Mouse (Mus musculus): ENCODE measurements around the gene Atp5f1. TPM values are rescaled to one million over a fixed set of nuclear protein-coding genes. Genes with fewer than 3 reads are reported as not detected.
"Not testable (repeated sequence)": the region's sequence is repeated elsewhere in the genome, so short reads cannot be mapped to it uniquely, and the experiment has no call there.

Atp5f1 gene
- polyA plus RNA-seq, 1 experiment: 309 TPM

DNA sequence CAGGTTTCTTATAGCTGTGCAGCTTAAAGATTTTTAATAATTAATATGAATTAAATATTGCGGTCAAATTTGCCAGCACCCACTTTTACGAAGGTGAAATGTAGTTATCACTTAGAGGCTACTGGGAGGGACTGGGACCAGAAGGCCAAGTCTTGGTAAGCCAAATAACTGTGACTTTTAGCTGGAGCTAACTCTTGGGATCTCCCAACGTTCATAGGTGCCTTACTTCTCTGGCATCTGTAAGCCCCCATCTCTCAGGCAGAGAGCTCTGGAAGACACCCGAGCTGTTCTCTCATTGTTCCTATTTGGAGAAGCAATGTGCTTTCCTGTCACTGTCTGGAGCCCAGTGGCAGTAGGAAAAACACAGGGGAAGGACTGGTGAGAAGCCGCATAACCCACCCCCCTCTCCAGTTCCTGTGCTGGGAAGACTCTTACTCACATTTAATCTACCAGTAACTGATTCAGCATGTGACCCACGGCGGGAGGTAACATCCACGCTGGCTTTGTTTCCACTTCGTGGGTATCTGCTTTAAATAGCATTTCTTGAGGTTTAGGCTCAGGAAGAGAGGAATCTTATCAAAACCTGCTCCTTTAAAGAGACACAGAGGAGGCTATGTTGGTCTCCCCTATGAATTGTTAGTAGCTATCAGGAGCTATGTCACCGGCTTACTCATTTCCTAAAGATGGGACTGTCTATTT is 42.1 kb downstream of the Atp5f1 start:
- Histone ChIP-seq H3K27ac (ENCODE audit: insufficient read depth, low read length) (no peak overlapping the region), H3K4me1 (ENCODE audit: control insufficient read depth, insufficient read depth, low read length) (no peaks in the 10 kb centered on the region; the same call in 1 of the 2 replicates), H3K4me3 (ENCODE audit: insufficient read depth, low read length) (no peak overlapping the region)
- TF ChIP-seq POLR2A (IDR thresholded peaks at IDR 0.05; ENCODE audit: extremely low read depth, insufficient read depth, low read length) (no peak), CTCF (IDR thresholded peaks at IDR 0.05; ENCODE audit: extremely low read depth, insufficient read depth, low read length) (no peak)

DNA sequence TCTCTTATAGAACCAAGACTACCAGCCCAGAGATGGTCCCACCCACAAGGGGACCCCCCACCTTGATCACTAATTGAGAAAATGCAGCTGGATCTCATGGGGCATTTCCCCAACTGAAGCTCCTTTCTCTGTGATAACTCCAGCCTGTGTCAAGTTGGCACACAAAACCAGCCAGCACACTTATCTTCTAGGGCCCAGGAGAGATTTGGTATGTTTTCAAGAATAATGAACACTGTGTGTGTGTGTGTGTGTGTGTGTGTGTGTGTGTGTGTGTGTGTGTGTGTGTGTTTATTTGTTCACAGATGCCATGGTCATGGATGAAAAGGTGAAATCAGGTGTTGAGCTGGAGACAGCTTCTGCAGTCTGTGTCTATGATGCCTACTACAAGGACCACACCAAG is 43.4 kb downstream of the Atp5f1 start:
- not testable (repeated sequence) for H3K27ac ChIP-seq (ENCODE audit: insufficient read depth, low read length); H3K4me3 ChIP-seq (ENCODE audit: insufficient read depth, low read length); H3K4me1 ChIP-seq (ENCODE audit: control insufficient read depth, insufficient read depth, low read length)

DNA sequence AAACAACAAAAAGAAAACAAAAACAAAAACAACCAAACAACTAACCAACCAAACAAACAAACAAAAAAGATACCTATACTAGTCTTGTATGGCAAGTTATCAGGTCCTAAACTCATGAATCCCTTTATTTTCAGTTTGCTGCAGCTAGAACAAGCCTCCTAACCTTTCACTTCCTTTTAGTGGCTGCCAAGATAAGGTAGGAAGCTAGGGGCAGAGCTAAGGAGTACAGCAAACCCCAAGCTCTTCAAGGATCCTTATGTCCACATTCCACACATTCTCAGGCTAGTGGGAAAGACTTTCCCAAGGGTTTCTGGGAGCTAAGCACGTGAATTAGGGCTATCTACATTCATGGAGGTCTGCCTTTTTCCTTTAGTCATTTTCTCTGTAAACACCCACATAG is 44.6 kb downstream of the Atp5f1 start:
- no peaks in the 10 kb centered on the region; the same call in 1 of the 2 replicates for H3K4me1 ChIP-seq (ENCODE audit: control insufficient read depth, insufficient read depth, low read length)
- TF ChIP-seq POLR2A (IDR thresholded peaks at IDR 0.05; ENCODE audit: extremely low read depth, insufficient read depth, low read length): no peak
- TF ChIP-seq CTCF (IDR thresholded peaks at IDR 0.05; ENCODE audit: extremely low read depth, insufficient read depth, low read length): no peak
- H3K4me3 ChIP-seq (ENCODE audit: insufficient read depth, low read length): no peak overlapping the region
- H3K27ac ChIP-seq (ENCODE audit: insufficient read depth, low read length): no peak overlapping the region

- Histone ChIP-seq H3K4me1 (ENCODE audit: control insufficient read depth, insufficient read depth, low read length) (no peaks in the 10 kb centered on the region; the same call in 1 of the 2 replicates), H3K27ac (ENCODE audit: insufficient read depth, low read length) (no peak overlapping the region)
- TF ChIP-seq POLR2A (IDR thresholded peaks at IDR 0.05; ENCODE audit: extremely low read depth, insufficient read depth, low read length) (no peak), CTCF (IDR thresholded peaks at IDR 0.05; ENCODE audit: extremely low read depth, insufficient read depth, low read length) (no peak)
Observed at GRCm38 (mm10) chr3:105913839-105914681, 45.8 kb downstream of the Atp5f1 start.

GRCm38 (mm10) chr3:105912097-105912880 is 47.6 kb downstream of the Atp5f1 start:
- no peak overlapping the region for H3K4me3 ChIP-seq (ENCODE audit: insufficient read depth, low read length)
- no peak overlapping the region for H3K27ac ChIP-seq (ENCODE audit: insufficient read depth, low read length)
- TF ChIP-seq POLR2A (IDR thresholded peaks at IDR 0.05; ENCODE audit: extremely low read depth, insufficient read depth, low read length): no peak
- TF ChIP-seq CTCF (IDR thresholded peaks at IDR 0.05; ENCODE audit: extremely low read depth, insufficient read depth, low read length): no peak
- H3K4me1 ChIP-seq (ENCODE audit: control insufficient read depth, insufficient read depth, low read length): no peaks in the 10 kb centered on the region; the same call in 1 of the 2 replicates

More at GRCm38 (mm10) chr3:105913839-105914681, 45.8 kb downstream of the Atp5f1 start:
- H3K4me3 ChIP-seq (ENCODE audit: insufficient read depth, low read length): no peak overlapping the region

GRCm38 (mm10) chr3:105910519-105911190 is 49.2 kb downstream of the Atp5f1 start:
- no peak overlapping the region for H3K4me3 ChIP-seq (ENCODE audit: insufficient read depth, low read length)
- no peaks in the 10 kb centered on the region; the same call in 1 of the 2 replicates for H3K4me1 ChIP-seq (ENCODE audit: control insufficient read depth, insufficient read depth, low read length)
- TF ChIP-seq CTCF (IDR thresholded peaks at IDR 0.05; ENCODE audit: extremely low read depth, insufficient read depth, low read length): no peak
- no peak for TF ChIP-seq POLR2A (IDR thresholded peaks at IDR 0.05; ENCODE audit: extremely low read depth, insufficient read depth, low read length)
- no peak overlapping the region for H3K27ac ChIP-seq (ENCODE audit: insufficient read depth, low read length)

- TF ChIP-seq POLR2A (IDR thresholded peaks at IDR 0.05; ENCODE audit: extremely low read depth, insufficient read depth, low read length) (no peak), CTCF (IDR thresholded peaks at IDR 0.05; ENCODE audit: extremely low read depth, insufficient read depth, low read length) (no peak)
- Histone ChIP-seq H3K27ac (ENCODE audit: insufficient read depth, low read length) (no peak overlapping the region), H3K4me3 (ENCODE audit: insufficient read depth, low read length) (no peak overlapping the region), H3K4me1 (ENCODE audit: control insufficient read depth, insufficient read depth, low read length) (no peaks in the 10 kb centered on the region)
Observed at GRCm38 (mm10) chr3:105908976-105909375, 50.9 kb downstream of the Atp5f1 start.

DNA sequence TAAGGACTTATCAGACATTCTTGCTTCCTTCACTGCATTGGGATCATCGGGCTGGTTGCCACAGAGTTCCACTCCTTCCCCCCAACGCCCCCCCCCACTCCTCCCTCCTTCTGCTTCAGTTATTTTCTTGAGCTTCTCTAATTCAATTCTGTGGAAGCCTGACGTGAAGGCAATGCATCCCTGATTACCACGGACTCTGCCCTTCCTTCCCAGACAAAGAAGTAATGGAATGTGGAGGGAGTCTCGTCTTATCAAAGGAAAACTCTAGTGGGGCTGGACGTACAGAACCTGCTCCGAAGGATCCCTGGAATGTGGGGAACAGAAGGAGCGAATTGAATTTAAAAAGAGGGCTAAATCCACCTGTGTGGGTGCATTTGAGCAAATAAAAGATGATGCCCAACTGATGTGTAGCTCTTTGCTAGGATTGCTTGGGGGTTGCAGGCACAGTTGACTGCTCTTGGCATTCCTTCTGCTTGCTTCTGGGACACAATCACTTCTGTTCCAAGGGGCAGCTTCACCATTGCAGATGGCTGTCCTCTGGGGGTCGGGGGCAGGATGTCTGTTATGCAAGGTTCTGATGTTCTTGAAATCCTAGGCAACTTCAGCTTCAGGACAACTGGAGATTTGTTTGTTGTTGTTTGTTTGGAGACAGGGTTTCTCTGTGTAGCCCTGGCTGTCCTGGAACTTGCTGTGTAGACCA is 51.8 kb downstream of the Atp5f1 start:
- no peak overlapping the region for H3K4me3 ChIP-seq (ENCODE audit: insufficient read depth, low read length)
- H3K27ac ChIP-seq (ENCODE audit: insufficient read depth, low read length): no peak overlapping the region
- TF ChIP-seq POLR2A (IDR thresholded peaks at IDR 0.05; ENCODE audit: extremely low read depth, insufficient read depth, low read length) (no peak), CTCF (IDR thresholded peaks at IDR 0.05; ENCODE audit: extremely low read depth, insufficient read depth, low read length) (no peak)
- no peaks in the 10 kb centered on the region for H3K4me1 ChIP-seq (ENCODE audit: control insufficient read depth, insufficient read depth, low read length)

Data from cortical plate, adult 2 months (tissue).